Mouse (Mus musculus): ENCODE measurements around the gene Stard7. TPM values are rescaled to one million over a fixed set of nuclear protein-coding genes. Genes with fewer than 3 reads are reported as not detected.
"Not testable (repeated sequence)": the region's sequence is repeated elsewhere in the genome, so short reads cannot be mapped to it uniquely, and the experiment has no call there.

The Stard7 gene
- polyA plus RNA-seq, 1 experiment from 2014 or later: 97.1 TPM

DNA sequence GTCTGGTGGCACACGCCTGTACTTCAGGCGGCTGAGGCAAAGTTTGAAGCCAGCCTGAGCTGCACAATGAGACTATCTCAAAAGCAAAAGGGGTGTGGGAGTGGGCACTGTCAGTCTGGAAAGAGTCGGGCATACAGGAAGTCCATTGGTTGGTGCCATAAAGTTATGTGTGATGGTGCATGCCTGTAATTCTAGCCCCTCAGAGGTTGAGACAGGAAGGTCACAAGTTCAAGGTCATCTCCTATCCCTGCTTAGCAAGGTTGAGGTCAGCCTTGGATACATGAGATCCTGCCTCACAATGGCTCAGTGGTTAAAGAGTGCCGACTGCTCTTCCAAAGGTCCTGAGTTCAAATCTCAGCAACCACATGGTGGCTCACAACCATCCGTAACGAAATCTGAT is 14.7 kb upstream of the Stard7 start:
- H3K4me3 ChIP-seq: no peak overlapping the region
- DNase-seq (ENCODE audit: low spot score): no peak
- 86% methylated on average over 6 of the region's 6 CpGs for WGBS
- H3K27me3 ChIP-seq (ENCODE audit: insufficient read depth, poor library complexity, severe bottlenecking): no peaks in the 10 kb centered on the region
- peaks cover 43% of the 10 kb centered on the region for H3K36me3 ChIP-seq
- peaks cover 20% of the 10 kb centered on the region for H3K4me1 ChIP-seq
- H3K9me3 ChIP-seq: no peaks in the 10 kb centered on the region
- H3K27ac ChIP-seq: no peak overlapping the region

DNA sequence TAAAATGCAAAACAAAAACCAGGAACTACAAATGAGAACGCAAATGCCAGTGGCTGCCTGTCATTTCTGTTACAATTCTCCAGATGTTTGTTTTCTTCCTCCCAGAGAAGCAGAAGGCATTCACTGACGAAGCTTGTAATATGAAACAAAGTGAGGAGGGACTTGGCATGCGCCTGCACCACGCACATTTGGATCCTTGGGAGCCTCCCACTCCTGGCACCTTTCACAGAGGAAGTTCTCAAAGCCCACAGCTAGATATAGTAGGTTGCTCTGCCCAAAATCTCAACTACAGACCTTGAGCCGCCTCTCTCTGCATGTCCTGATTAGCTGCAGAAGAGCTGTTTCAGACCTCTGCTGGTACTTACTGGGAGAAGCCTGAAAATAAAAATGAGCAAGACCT is 10.7 kb upstream of the Stard7 start:
- Histone ChIP-seq H3K36me3 (peaks cover 43% of the 10 kb centered on the region), H3K4me3 (no peak overlapping the region), H3K4me1 (0 out of 2 replicates have a peak, but pooled peaks cover 3% of the 10 kb centered on the region), H3K27ac (no peak overlapping the region), H3K9me3 (no peaks in the 10 kb centered on the region), H3K27me3 (ENCODE audit: insufficient read depth, poor library complexity, severe bottlenecking) (no peaks in the 10 kb centered on the region)
- 85% methylated on average over 5 of the region's 5 CpGs for WGBS
- no peak for DNase-seq (ENCODE audit: low spot score)

DNA sequence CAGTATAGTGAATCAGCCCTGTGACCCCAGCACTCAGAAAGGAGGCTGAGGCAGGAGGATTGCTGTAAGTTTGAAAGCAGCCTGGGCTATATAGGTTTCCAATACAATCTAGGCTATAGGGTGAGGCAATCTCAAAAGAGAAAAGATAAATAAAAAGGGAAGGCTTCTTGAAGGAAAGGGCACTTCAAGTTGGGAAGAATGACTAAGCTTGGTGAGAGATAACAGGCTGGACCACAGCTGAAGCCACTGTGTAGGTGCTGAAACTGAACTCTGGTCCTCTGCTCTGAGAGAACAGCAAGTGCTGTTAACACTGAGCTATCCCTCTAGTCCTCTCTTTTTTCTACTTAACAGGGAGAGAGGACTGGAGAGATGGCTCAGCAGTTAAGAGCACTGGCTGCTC is 7.5 kb upstream of the Stard7 start:
- Histone ChIP-seq H3K4me1 (no peaks in the 10 kb centered on the region), H3K4me3 (no peak overlapping the region), H3K36me3 (peaks cover 25% of the 10 kb centered on the region), H3K9me3 (no peaks in the 10 kb centered on the region), H3K27me3 (ENCODE audit: insufficient read depth, poor library complexity, severe bottlenecking) (no peaks in the 10 kb centered on the region), H3K27ac (no peak overlapping the region)
- DNase-seq (ENCODE audit: low spot score): no peak

- Histone ChIP-seq H3K27ac (no peak overlapping the region), H3K4me3 (no peak overlapping the region), H3K9me3 (no peaks in the 10 kb centered on the region), H3K27me3 (ENCODE audit: insufficient read depth, poor library complexity, severe bottlenecking) (no peaks in the 10 kb centered on the region), H3K36me3 (peaks cover 5% of the 10 kb centered on the region), H3K4me1 (0 out of 2 replicates have a peak, but pooled peaks cover 12% of the 10 kb centered on the region)
- no peak for DNase-seq (ENCODE audit: low spot score)
- WGBS: 46% methylated on average over 4 of the region's 4 CpGs
Observed at GRCm38 (mm10) chr2:127267854-127268253, 2.2 kb upstream of the Stard7 start.

DNA sequence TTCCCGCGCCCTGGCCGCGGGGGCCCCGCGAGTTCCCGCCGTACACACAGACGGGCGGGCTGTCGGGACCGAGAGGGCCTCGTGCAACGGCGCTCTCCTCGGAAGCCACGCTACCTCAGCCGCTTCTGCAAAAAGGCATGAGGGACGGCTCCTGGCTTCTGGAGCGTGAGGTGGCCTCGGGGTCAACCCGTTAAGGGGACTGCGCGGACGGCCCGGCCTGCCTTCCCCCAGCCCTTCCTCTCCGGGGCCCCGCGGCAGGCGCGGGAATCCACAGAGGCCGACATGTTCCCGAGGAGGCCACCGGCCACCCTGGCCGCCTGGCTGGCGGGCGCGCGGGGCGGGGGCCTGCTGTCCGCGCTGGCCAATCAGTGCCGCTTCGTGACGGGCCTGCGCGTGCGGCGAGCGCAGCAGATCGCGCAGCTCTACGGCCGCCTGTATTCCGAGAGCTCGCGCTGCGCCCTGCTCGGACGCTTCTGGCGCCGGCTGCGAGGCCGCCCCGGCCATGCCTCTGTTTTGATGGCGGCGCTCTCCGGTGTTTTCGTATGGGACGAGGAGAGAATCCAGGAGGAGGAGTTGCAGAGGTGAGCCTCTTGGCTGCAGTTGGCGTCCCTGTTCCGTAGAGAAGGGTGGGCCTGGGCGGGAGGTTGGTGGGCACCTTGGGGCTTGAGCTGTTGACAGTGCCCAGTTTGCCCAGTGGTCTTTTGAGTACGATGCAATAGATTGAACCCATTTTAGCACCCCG is 453 bp downstream of the Stard7 start:
- peak; percentile 91 for DNase-seq (ENCODE audit: low spot score)
- Histone ChIP-seq H3K36me3 (peaks cover 7% of the 10 kb centered on the region), H3K4me1 (peaks cover 24% of the 10 kb centered on the region), H3K9me3 (no peaks in the 10 kb centered on the region), H3K27ac (peak overlapping the region; percentile 98), H3K27me3 (ENCODE audit: insufficient read depth, poor library complexity, severe bottlenecking) (no peaks in the 10 kb centered on the region), H3K4me3 (peak overlapping the region; percentile 97)
- under 1% methylated on average over 74 of the region's 75 CpGs for WGBS

GRCm38 (mm10) chr2:127271042-127271515 is 1.1 kb downstream of the Stard7 start:
- 14% methylated on average over 8 of the region's 8 CpGs for WGBS
- Histone ChIP-seq H3K27me3 (ENCODE audit: insufficient read depth, poor library complexity, severe bottlenecking) (no peaks in the 10 kb centered on the region), H3K9me3 (no peaks in the 10 kb centered on the region), H3K36me3 (peaks cover 7% of the 10 kb centered on the region), H3K4me1 (peaks cover 26% of the 10 kb centered on the region), H3K27ac (peak overlapping the region; percentile 98), H3K4me3 (peak overlapping the region; percentile 97)
- DNase-seq (ENCODE audit: low spot score): no peak

- DNase-seq (ENCODE audit: low spot score); H3K36me3 ChIP-seq; H3K27ac ChIP-seq; H3K9me3 ChIP-seq; H3K27me3 ChIP-seq (ENCODE audit: insufficient read depth, poor library complexity, severe bottlenecking); H3K4me3 ChIP-seq: not testable (repeated sequence)
- H3K4me1 ChIP-seq: peaks cover 26% of the 10 kb centered on the region
- 88% methylated on average over 4 of the region's 4 CpGs for WGBS
Observed at GRCm38 (mm10) chr2:127272049-127272448, 2.0 kb downstream of the Stard7 start.

DNA sequence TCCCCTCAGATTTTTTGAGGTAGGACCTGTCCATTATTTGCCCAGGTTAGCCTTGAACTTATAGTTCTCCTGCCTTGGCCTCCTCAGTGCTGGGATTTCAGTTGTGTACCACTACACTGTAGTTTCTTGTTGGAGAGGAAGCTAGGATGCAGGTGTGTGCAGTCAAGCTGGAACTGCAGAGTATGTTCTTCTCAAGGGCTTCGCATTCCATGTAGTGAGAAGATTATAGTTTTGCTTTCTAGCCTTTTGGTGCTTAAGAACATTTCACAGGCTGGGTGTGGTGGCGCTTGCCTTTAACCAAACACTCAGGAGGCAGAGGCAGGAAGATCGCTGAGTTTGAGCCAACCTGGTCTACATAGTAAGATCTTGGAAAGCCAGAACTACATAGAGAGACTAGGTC is 2.8 kb downstream of the Stard7 start:
- Histone ChIP-seq H3K27me3 (ENCODE audit: insufficient read depth, poor library complexity, severe bottlenecking) (no peaks in the 10 kb centered on the region), H3K27ac (no peak overlapping the region), H3K36me3 (peaks cover 7% of the 10 kb centered on the region), H3K4me1 (peaks cover 26% of the 10 kb centered on the region), H3K9me3 (no peaks in the 10 kb centered on the region), H3K4me3 (no peak overlapping the region)
- DNase-seq (ENCODE audit: low spot score): no peak
- 97% methylated on average over 3 of the region's 3 CpGs for WGBS

DNA sequence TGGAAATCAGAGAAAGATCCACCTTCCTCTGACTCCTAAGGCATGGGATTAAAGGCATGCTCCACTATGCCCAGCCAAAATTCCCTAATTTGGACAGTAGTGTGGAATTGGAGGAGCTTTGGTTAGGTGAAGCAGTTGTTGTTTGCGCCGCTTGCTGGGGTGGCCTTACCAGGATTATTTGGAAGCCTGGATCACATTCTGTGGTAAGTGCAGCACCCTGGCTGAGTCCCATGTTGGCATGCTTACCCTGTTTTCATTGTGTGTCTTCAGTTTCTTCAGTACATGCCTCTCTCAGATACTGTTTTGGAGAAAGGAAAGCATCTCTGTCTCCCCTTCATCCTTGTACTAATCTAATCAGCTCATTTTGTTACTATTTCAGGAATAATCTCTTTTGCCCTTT is 4.6 kb downstream of the Stard7 start:
- H3K27ac ChIP-seq: no peak overlapping the region
- H3K4me1 ChIP-seq: peaks cover 26% of the 10 kb centered on the region
- peaks cover 7% of the 10 kb centered on the region for H3K36me3 ChIP-seq
- no peaks in the 10 kb centered on the region for H3K9me3 ChIP-seq
- no peaks in the 10 kb centered on the region for H3K27me3 ChIP-seq (ENCODE audit: insufficient read depth, poor library complexity, severe bottlenecking)
- no peak overlapping the region for H3K4me3 ChIP-seq
- DNase-seq (ENCODE audit: low spot score): no peak
- WGBS: 76% methylated on average over 2 of the region's 2 CpGs

- H3K4me3 ChIP-seq: no peak overlapping the region
- H3K27ac ChIP-seq: no peak overlapping the region
- no peak for DNase-seq (ENCODE audit: low spot score)
Observed at GRCm38 (mm10) chr2:127275551-127276320, 5.7 kb downstream of the Stard7 start.

DNA sequence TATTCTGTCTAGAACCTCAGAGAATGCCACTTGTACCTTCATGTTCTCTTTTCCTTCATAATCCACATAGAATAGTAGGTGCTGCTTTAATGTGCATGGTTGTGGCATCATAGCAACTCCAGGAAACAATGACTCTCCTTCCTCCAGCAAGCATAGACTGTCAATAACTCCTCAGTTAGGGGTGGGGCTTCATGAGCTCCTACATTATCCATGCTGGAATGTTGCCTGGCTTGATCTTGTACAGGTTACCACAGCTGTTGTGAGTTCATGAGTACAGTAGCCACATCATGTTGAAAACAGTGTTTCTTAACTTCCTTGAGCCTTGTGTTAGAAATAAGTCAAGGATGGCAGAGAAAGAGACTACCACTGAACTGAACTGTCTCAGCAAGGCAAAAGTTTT is 8.1 kb downstream of the Stard7 start:
- Histone ChIP-seq H3K4me3 (no peak overlapping the region), H3K27ac (no peak overlapping the region), H3K9me3 (no peaks in the 10 kb centered on the region), H3K4me1 (peaks cover 14% of the 10 kb centered on the region), H3K36me3 (no peaks in the 10 kb centered on the region), H3K27me3 (ENCODE audit: insufficient read depth, poor library complexity, severe bottlenecking) (no peaks in the 10 kb centered on the region)
- no peak for DNase-seq (ENCODE audit: low spot score)

More at GRCm38 (mm10) chr2:127275551-127276320, 5.7 kb downstream of the Stard7 start:
- Histone ChIP-seq H3K36me3 (peaks cover 7% of the 10 kb centered on the region), H3K9me3 (no peaks in the 10 kb centered on the region), H3K27me3 (ENCODE audit: insufficient read depth, poor library complexity, severe bottlenecking) (no peaks in the 10 kb centered on the region), H3K4me1 (peaks cover 22% of the 10 kb centered on the region)
- 80% methylated on average over 5 of the region's 5 CpGs for WGBS

GRCm38 (mm10) chr2:127292250-127292649 is 22.2 kb downstream of the Stard7 start:
- no peak for DNase-seq (ENCODE audit: low spot score)
- Histone ChIP-seq H3K4me1 (no peaks in the 10 kb centered on the region), H3K4me3 (no peak overlapping the region), H3K9me3 (no peaks in the 10 kb centered on the region), H3K36me3 (peaks cover 76% of the 10 kb centered on the region), H3K27ac (no peak overlapping the region), H3K27me3 (ENCODE audit: insufficient read depth, poor library complexity, severe bottlenecking) (no peaks in the 10 kb centered on the region)
- 73% methylated on average over 4 of the region's 4 CpGs for WGBS

DNA sequence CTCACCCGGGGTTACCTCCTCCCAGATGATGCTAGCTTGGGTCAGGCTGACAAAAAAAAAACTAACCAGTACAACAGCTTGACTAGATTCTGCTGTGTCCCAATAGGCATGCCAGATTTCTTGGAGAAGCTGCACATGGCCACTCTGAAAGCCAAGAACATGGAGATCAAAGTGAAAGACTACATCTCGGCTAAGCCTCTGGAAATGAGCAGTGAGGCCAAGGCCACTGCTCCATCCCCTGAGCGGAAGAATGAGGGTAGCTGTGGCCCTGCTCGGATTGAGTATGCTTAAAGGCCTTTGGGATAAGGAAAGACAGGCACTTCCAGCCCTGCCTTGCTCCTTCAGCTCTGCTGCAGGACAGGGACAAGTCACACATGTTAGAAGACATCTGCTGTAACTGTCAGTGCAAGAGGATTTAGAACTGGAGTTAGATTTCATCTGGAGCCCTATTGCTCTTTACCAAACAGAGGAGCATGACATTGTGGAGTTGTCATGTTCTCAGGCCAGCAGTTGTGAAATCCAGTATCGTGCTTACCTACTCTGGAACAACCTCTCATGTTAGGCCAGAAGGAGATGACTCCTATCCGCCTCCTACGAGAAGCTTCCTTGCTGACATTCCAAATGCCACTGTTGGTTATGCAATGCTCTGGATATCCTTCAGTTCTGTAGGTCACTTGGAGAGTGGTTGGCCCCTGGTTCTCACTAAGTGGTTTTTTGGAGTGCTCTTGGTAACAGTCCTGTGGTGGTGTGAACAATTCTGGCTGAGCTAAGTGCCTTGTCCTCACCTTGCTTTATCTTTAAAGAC is 27.2 kb downstream of the Stard7 start:
- Histone ChIP-seq H3K27ac (no peak overlapping the region), H3K4me1 (no peaks in the 10 kb centered on the region), H3K27me3 (ENCODE audit: insufficient read depth, poor library complexity, severe bottlenecking) (no peaks in the 10 kb centered on the region), H3K36me3 (peaks cover 90% of the 10 kb centered on the region), H3K4me3 (no peak overlapping the region), H3K9me3 (no peaks in the 10 kb centered on the region)
- DNase-seq (ENCODE audit: low spot score): no peak
- WGBS: 90% methylated on average over 7 of the region's 7 CpGs
